Mouse (Mus musculus) erythroblast, embryonic 14.5 days (primary cell): ENCODE data around the gene Chmp3.

Experiments
- GATA1 ChIP-seq: IDR thresholded peaks from 2 replicates; pipeline ENCODE4 v1.6.1; 2012; ENCODE audit warnings: low read length, inconsistent platforms, mixed read lengths
- TAL1 ChIP-seq: IDR thresholded peaks from 3 replicates; pipeline ENCODE4 v1.6.1; 2012; ENCODE audit warnings: low read length, inconsistent platforms, mixed read lengths

- TF ChIP-seq GATA1 (no peak), TAL1 (no peak)
Observed at GRCm38 (mm10) chr6:71505671-71506070, 37.9 kb upstream of the Chmp3 start.
